Mouse (Mus musculus) left cerebral cortex, postnatal 14 days (tissue): Measurements from ENCODE around the gene Tiam2. TPM values are rescaled to one million over a fixed set of nuclear protein-coding genes. Genes with fewer than 3 reads are reported as not detected.
A peak's percentile ranks its signal among the peaks of the same experiment; 100 is the strongest.

Experiments used
- DNase-seq, 2 experiments: peaks; one replicate each; pipeline ENCODE4 v3.0.0; 2021 to 2022; ENCODE audit warnings: low spot score in 2 of 2, mixed read lengths in 1 of 2
- intact Hi-C: fragments of 180-260 bp; cut with DNase I; formaldehyde crosslinking; loops from one replicate; pipeline ENCODE4 v1.15.1; 2025
- total RNA-seq, 2 experiments: library from RNA; stranded (reverse); gene quantifications; 2 replicates each; pipeline ENCODE4 v1.2.3; 2021

The Tiam2 gene
- total RNA-seq, 2 experiments from 2014 or later = 78.4 to 86.5 TPM

- intact Hi-C loops = no loop called here
Measured at GRCm38 (mm10) chr17:3481576-3482575, 155.5 kb downstream of the Tiam2 start.

DNA sequence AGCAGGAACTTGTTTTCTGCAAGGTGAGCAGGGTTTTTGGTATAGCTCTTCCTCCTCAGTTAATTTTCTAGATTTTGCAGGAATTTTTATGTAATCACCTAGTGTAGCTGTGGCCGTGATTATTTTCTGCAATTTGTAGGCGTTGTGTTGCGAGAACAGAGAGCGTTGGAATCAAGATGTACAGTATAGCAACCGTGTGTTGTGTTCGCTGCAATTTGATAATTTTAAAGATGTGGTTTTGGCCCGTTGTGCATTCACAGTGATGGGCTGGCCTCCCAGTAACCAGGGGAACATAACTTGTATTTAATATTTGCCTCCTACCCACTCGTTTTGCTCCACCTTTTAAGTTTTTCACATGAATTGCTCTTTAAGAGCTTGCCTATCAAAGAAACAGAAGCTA is 156.7 kb downstream of the Tiam2 start:
- peak in 1 of 2 experiments; percentile 32 for DNase-seq
- intact Hi-C loops = no loop called here

More at GRCm38 (mm10) chr17:3481576-3482575, 155.5 kb downstream of the Tiam2 start:
- DNase-seq = peak; percentile 52 to 59

DNA sequence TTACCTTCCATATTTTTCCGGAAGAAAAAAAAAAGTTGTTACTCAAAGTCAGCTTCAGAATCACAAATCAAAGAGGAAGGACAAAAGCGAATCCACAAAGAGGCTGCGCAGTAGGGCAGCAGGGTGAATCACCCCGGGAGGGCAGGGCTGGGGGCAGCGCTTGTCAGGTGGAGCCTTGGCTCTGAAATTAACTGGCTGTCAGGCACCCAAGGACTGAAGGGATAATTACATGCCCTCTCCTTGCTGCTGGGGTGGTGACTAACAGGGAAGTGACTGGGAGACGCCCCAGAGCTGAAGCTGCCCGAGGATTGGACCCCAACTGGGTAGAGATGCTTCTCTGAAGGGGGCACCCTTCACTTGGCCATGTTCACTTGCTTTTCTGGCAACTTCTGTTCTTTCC is 159.5 kb downstream of the Tiam2 start:
- DNase-seq = no peak

GRCm38 (mm10) chr17:3487211-3487610 is 160.8 kb downstream of the Tiam2 start:
- DNase-seq = no peak
- intact Hi-C loops = no loop called here

More for the DNA sequence above, 159.5 kb downstream of the Tiam2 start:
- intact Hi-C loops = no loop called here

GRCm38 (mm10) chr17:3487721-3488601 is 161.6 kb downstream of the Tiam2 start:
- DNase-seq = no peak
- intact Hi-C loops = no loop called here

- no peak for DNase-seq
- intact Hi-C loops = no loop called here
Measured at GRCm38 (mm10) chr17:3490216-3490895, 164.0 kb downstream of the Tiam2 start.

DNA sequence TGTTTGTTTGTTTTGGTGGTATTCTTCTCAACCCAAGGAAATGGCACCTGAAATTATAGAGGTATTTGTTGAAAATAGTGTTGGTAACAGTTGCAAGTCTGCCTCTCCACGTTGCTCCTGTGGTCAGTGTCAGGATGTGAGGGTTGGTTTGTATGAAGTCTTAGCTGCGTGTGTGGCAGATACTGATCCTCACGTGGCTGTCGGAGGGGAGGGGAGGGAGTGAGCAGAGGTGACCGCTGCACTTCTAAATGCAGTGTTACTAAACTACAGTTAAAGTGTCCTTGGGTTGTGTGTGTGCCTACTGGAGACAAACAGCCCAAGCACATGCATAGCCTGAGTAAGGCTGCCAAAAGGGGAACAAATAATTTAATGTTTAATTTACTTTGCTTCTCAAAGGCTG is 164.7 kb downstream of the Tiam2 start:
- intact Hi-C loops = no loop called here
- no peak for DNase-seq

DNA sequence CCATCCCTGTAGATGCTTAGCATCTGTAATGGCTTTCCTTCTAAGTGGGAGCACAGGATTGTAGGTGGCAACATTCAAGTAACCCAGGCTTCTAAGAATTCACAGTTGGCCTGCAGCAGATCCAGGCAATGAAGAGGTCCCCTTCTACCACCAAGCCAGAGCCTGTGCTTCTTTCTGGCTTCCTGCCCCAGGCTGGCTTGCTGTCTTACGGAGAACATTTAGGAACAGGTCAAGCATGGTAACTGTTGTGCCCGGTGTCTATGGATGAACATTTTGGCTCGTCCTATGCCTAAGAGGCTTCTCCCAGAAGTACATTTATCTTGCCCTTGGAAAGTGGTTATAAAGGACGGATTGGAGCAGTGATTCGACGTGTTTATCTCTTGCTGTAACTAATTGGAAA is 165.3 kb downstream of the Tiam2 start:
- no peak for DNase-seq
- intact Hi-C loops = no loop called here

- DNase-seq = peak; percentile 54 to 68
- intact Hi-C loops = no loop called here
Measured at GRCm38 (mm10) chr17:3495576-3495975, 169.2 kb downstream of the Tiam2 start.

DNA sequence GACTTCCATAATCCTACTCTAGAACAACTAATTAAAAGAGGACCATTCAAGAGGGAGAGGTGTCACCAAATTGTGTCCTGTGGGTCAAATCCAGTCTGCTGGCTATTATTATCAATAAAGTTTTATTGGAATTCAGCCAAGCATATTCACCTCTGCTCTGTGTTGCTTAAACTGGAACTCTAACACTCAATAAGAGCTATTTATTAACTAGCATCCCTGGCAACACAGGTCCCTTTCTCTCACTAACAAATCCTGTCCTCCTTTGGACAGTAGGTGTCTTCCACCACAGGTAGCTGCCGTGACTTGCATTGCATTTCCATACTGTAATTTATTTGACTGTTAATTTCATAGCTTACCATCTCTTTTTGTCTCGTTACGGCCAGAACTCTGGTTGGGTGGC is 169.7 kb downstream of the Tiam2 start:
- no peak for DNase-seq
- intact Hi-C loops = no loop called here

DNA sequence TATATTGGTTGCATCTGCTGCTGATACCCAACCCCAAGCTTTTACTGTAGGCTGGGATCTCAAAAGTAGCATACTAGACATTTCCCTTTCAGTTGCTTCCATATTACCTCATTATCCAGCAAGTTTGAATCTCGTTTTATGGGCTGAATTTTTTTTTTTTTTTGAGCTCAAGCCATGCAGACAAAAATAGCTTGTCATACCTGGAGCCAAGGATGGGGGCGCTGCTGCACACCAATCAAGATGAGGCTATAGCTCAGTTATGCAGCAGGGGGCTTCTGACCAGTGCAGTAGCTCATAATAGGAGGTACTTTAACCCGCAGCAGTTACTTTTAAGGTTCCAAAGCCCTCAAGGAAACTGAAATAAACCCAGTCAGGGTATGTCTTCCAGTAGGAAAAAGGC is 171.7 kb downstream of the Tiam2 start:
- peak; percentile 65 to 90 for DNase-seq
- intact Hi-C loops = no loop called here

GRCm38 (mm10) chr17:3498580-3498979 is 172.2 kb downstream of the Tiam2 start:
- intact Hi-C loops = no loop called here
- peak in 1 of 2 experiments; percentile 39 for DNase-seq

- intact Hi-C loops = no loop called here
Measured at GRCm38 (mm10) chr17:3499468-3499867, 173.1 kb downstream of the Tiam2 start.

DNA sequence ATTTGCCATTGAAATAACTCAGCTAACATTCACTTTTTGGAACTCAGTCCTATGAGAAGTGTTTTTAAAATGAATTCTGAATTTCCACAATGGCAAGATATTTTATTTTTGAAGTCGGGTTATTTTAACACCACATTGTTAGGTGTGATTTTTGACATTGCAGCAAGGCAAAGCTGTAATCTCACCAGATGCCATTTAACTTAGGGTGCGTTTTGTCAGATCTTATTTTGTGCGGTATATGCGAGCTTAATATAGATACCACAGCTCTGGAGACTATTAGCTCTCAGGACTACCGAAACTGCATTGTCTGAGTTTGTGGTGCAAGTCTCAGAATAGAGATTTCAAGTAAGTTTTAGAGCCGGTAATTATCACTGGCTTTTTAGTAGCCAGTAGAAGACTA is 173.7 kb downstream of the Tiam2 start:
- DNase-seq = peak in 1 of 2 experiments; percentile 52
- intact Hi-C loops = loop anchor here (5.0 kb wide), 1 partner anchor 213 kb away; no protein-coding TSS in a partner anchor

More at GRCm38 (mm10) chr17:3499468-3499867, 173.1 kb downstream of the Tiam2 start:
- DNase-seq = no peak

DNA sequence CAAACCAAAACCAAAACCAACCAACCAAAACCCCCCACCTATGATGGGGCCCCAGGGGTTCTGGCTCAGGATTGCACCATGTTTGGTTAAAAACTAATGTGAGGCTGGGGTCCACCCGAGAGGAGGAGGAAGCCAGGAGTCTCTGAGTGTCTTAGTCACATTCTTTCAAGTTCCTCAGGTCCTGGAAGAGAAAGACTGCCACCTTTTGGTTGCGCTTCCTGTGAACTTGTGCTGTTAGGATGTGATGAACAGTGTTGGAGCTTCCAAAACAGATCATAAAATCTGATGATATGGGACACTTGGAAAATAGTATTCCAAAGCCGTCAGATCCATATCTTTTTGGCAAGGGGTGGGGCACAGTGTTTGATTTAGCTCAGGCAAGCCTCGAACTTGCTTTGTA is 174.6 kb downstream of the Tiam2 start:
- peak in 1 of 2 experiments; percentile 41 for DNase-seq
- intact Hi-C loops = loop anchor here (5.0 kb wide), 1 partner anchor 214 kb away; no protein-coding TSS in a partner anchor

- DNase-seq = no peak
- intact Hi-C loops = loop anchor here (5.0 kb wide), 1 partner anchor 233 kb away; no protein-coding TSS in a partner anchor
Measured at GRCm38 (mm10) chr17:3505711-3506110, 179.3 kb downstream of the Tiam2 start.

- DNase-seq = no peak
- intact Hi-C loops = loop anchor here (5.0 kb wide), 1 partner anchor 234 kb away; no protein-coding TSS in a partner anchor
Measured at GRCm38 (mm10) chr17:3506508-3506907, 180.1 kb downstream of the Tiam2 start.

GRCm38 (mm10) chr17:3509841-3510240 is 183.5 kb downstream of the Tiam2 start:
- peak; percentile 78 to 80 for DNase-seq
- intact Hi-C loops = loop anchor here (2.0 to 5.0 kb wide), 2 partner anchors 61 to 238 kb away; no protein-coding TSS in a partner anchor

GRCm38 (mm10) chr17:3514316-3514715 is 187.9 kb downstream of the Tiam2 start:
- no peak for DNase-seq
- intact Hi-C loops = no loop called here
